15 mouse cellular contexts compared by ENCODE assay signal in the genomic region with DNA sequence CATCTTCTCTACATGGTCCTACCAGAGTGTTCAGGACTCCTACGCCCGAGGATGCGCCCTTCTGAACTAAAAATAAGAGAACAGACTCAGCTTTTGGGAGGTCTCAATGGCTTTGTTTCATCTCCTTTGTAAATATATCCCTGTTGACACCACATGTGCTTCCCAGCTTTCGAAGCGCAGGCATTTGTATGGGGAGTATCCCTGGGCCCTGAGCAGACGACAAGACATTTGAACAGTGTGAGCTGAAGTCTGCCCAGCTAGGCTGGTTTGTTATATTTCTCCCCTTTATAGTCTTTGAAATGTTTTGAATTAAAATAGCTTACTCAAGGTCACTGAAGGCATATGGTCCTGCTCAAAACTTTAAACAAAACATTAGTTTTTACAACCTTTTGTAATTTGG.
"Had no signal": no experiment of that assay in that cellular context is flagged by ENCODE, and none has a peak within 500 bp of the region (broad histone marks: within the 10 kb centered on the region; RNA-seq: fewer than 3 reads in every experiment).

No protein-coding gene starts in this region.

- H3K27ac ChIP-seq: layer of hippocampus, adult 2 months; liver, embryonic 15.5 days; macrophage; midbrain, embryonic 12.5 days; neural tube, embryonic 13.5 days; stomach, embryonic 15.5 days had no signal

- DNase-seq: lung, adult 2 months; lung, postnatal 10 days; retina, postnatal 1 day; right cerebral cortex, postnatal 14 days; thymus, adult 2 months; thymus, postnatal 36 days had no signal

- H3K36me3 ChIP-seq: liver, embryonic 15.5 days; midbrain, embryonic 12.5 days; neural tube, embryonic 13.5 days; stomach, embryonic 15.5 days had no signal

- H3K4me3 ChIP-seq: layer of hippocampus, adult 2 months; liver, embryonic 15.5 days; megakaryocyte, embryonic 14.5 days; midbrain, embryonic 12.5 days; neural tube, embryonic 13.5 days; stomach, embryonic 15.5 days had no signal

- H3K4me1 ChIP-seq: liver, embryonic 15.5 days; megakaryocyte, embryonic 14.5 days; midbrain, embryonic 12.5 days; neural tube, embryonic 13.5 days had no signal

- H3K9ac ChIP-seq: liver, embryonic 15.5 days; midbrain, embryonic 12.5 days; neural tube, embryonic 13.5 days; stomach, embryonic 15.5 days had no signal

- H3K9me3 ChIP-seq: liver, embryonic 15.5 days; megakaryocyte, embryonic 14.5 days; midbrain, embryonic 12.5 days; neural tube, embryonic 13.5 days; stomach, embryonic 15.5 days had no signal

- H3K27me3 ChIP-seq: liver, embryonic 15.5 days; megakaryocyte, embryonic 14.5 days; midbrain, embryonic 12.5 days; neural tube, embryonic 13.5 days; stomach, embryonic 15.5 days had no signal

- H3K4me2 ChIP-seq: liver, embryonic 11.5 days; liver, embryonic 15.5 days; midbrain, embryonic 12.5 days; neural tube, embryonic 13.5 days; stomach, embryonic 15.5 days had no signal

- ATAC-seq: midbrain, embryonic 16.5 days had no signal
